Mouse (Mus musculus): ENCODE measurements around the gene Wwox.

DNA sequence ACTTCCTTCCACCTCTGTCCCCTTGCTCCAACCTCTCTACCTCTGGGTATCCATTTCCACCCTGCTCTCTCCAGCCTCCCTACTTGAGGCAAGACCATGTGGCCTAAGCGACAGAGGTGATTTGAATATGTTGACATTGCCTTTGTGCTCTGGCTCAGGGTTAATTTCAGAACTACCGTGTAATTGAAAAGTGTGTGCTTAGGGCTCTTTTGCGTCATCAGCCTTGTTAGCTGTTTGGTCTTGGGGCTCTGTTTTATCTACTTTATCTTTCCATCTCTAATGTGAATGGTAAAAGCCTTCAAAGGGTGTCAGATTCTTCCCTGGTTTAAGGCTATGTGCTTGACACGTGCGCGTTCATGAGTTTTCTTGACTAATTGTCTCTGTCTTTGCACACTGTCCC, 226.1 kb downstream of the Wwox start:
- TF ChIP-seq ZNF384 (IDR thresholded peaks at IDR 0.05; ENCODE audit: low read depth, low read length), result no peak
- TF ChIP-seq HCFC1 (IDR thresholded peaks at IDR 0.05; ENCODE audit: borderline replicate concordance, insufficient read depth, low read length), result no peak

All from ES-E14 (cell line).